Mouse (Mus musculus) hindbrain, embryonic 13.5 days (tissue): ENCODE data around the gene Capn11. TPM values are rescaled to one million over a fixed set of nuclear protein-coding genes. Genes with fewer than 3 reads are reported as not detected.

Source experiments
- ATAC-seq: fragments of 200-750 bp; cut with Nextera tagmentation; 2 replicates; pipeline ENCODE4 v1.8.0; 2017; ENCODE audit warnings: moderate TSS enrichment; ENCODE audit not compliant: low FRiP score
- H3K27ac ChIP-seq: fragments of 300-500 bp; sonication (generic); 2 replicates; pipeline ENCODE4 v1.5.1; 2015; ENCODE audit warnings: inconsistent platforms, mild to moderate bottlenecking, moderate library complexity
- H3K27me3 ChIP-seq: fragments of 300-500 bp; sonication (generic); 2 replicates; pipeline ENCODE4 v1.6.1; 2015; ENCODE audit warnings: mild to moderate bottlenecking, inconsistent platforms
- H3K36me3 ChIP-seq: fragments of 300-500 bp; sonication (generic); 2 replicates; pipeline ENCODE4 v1.6.1; 2015; ENCODE audit warnings: mild to moderate bottlenecking, inconsistent platforms
- H3K4me1 ChIP-seq: fragments of 300-500 bp; sonication (generic); replicated peaks from 2 replicates; pipeline ENCODE4 v1.6.1; 2015; ENCODE audit warnings: inconsistent platforms
- H3K4me2 ChIP-seq: fragments of 300-500 bp; sonication (generic); 2 replicates; pipeline ENCODE4 v1.6.1; 2015; ENCODE audit warnings: inconsistent platforms, mild to moderate bottlenecking, moderate library complexity
- H3K4me3 ChIP-seq: fragments of 300-500 bp; sonication (generic); 2 replicates; pipeline ENCODE4 v1.5.1; 2015; ENCODE audit warnings: mild to moderate bottlenecking, inconsistent platforms
- H3K9ac ChIP-seq: fragments of 300-500 bp; sonication (generic); 2 replicates; pipeline ENCODE4 v1.6.1; 2015; ENCODE audit warnings: mild to moderate bottlenecking, inconsistent platforms
- H3K9me3 ChIP-seq: fragments of 300-500 bp; sonication (generic); 2 replicates; pipeline ENCODE4 v1.6.1; 2016; ENCODE audit warnings: inconsistent platforms
- WGBS: fragments of 180-500 bp; shearing (Covaris S2); methylation state at CpG from one replicate; pipeline ENCODE4 v1.1.7; 2015; 5-methylcytosine and 5-hydroxymethylcytosine counted together
- polyA plus RNA-seq: library from polyadenylated mRNA; unstranded; fragments of >200 nt; fragmentation: Nextera tagmentation; extraction: Ambion mirVana; gene quantifications from 2 replicates; pipeline ENCODE4 v1.2.1, GENCODE M21; 2015

The Capn11 gene
- polyA plus RNA-seq, 1 experiment from 2014 or later = 0.95 TPM

GRCm38 (mm10) chr17:45672598-45672997, 13.5 kb upstream of the Capn11 start:
- no peak overlapping the region for H3K4me2 ChIP-seq
- WGBS = 91% methylated on average over 2 of the region's 2 CpGs
- ATAC-seq = no peak
- H3K36me3 ChIP-seq = peaks cover 96% of the 10 kb centered on the region
- H3K9me3 ChIP-seq = no peaks in the 10 kb centered on the region
- H3K27ac ChIP-seq = no peak overlapping the region
- H3K4me3 ChIP-seq = no peak overlapping the region
- H3K4me1 ChIP-seq = no peaks in the 10 kb centered on the region
- no peak overlapping the region for H3K9ac ChIP-seq
- H3K27me3 ChIP-seq = no peaks in the 10 kb centered on the region

GRCm38 (mm10) chr17:45671821-45672220, 12.7 kb upstream of the Capn11 start:
- no peak overlapping the region for H3K9ac ChIP-seq
- no peak for ATAC-seq
- no peaks in the 10 kb centered on the region for H3K9me3 ChIP-seq
- H3K36me3 ChIP-seq = peaks cover 96% of the 10 kb centered on the region
- WGBS = 91% methylated on average over 1 of the region's 1 CpGs
- no peak overlapping the region for H3K4me2 ChIP-seq
- no peaks in the 10 kb centered on the region for H3K4me1 ChIP-seq
- no peak overlapping the region for H3K4me3 ChIP-seq
- no peaks in the 10 kb centered on the region for H3K27me3 ChIP-seq
- no peak overlapping the region for H3K27ac ChIP-seq

GRCm38 (mm10) chr17:45667986-45668385, 8.9 kb upstream of the Capn11 start:
- Histone ChIP-seq H3K4me3 (no peak overlapping the region), H3K9ac (no peak overlapping the region), H3K36me3 (peaks cover 98% of the 10 kb centered on the region), H3K4me2 (no peak overlapping the region), H3K27me3 (no peaks in the 10 kb centered on the region), H3K27ac (no peak overlapping the region), H3K9me3 (no peaks in the 10 kb centered on the region), H3K4me1 (0 out of 2 replicates have a peak, but pooled peaks cover 4% of the 10 kb centered on the region)
- 92% methylated on average over 10 of the region's 10 CpGs for WGBS
- no peak for ATAC-seq

GRCm38 (mm10) chr17:45667481-45667880, 8.4 kb upstream of the Capn11 start:
- H3K27me3 ChIP-seq = no peaks in the 10 kb centered on the region
- H3K4me3 ChIP-seq = no peak overlapping the region
- H3K9me3 ChIP-seq = no peaks in the 10 kb centered on the region
- no peak overlapping the region for H3K4me2 ChIP-seq
- no peak for ATAC-seq
- no peak overlapping the region for H3K9ac ChIP-seq
- H3K27ac ChIP-seq = no peak overlapping the region
- 91% methylated on average over 10 of the region's 10 CpGs for WGBS
- peaks cover 98% of the 10 kb centered on the region for H3K36me3 ChIP-seq
- 0 out of 2 replicates have a peak, but pooled peaks cover 4% of the 10 kb centered on the region for H3K4me1 ChIP-seq

- H3K36me3 ChIP-seq = peaks cover 98% of the 10 kb centered on the region
- H3K4me2 ChIP-seq = no peak overlapping the region
- H3K9me3 ChIP-seq = no peaks in the 10 kb centered on the region
- H3K27me3 ChIP-seq = no peaks in the 10 kb centered on the region
- H3K4me3 ChIP-seq = no peak overlapping the region
- no peak for ATAC-seq
- no peak overlapping the region for H3K9ac ChIP-seq
- no peak overlapping the region for H3K27ac ChIP-seq
- 78% methylated on average over 11 of the region's 11 CpGs for WGBS
- 0 out of 2 replicates have a peak, but pooled peaks cover 4% of the 10 kb centered on the region for H3K4me1 ChIP-seq
Observed at GRCm38 (mm10) chr17:45666091-45666490, 7.0 kb upstream of the Capn11 start.

- Histone ChIP-seq H3K36me3 (peaks cover 93% of the 10 kb centered on the region), H3K27me3 (no peaks in the 10 kb centered on the region), H3K4me3 (no peak overlapping the region), H3K4me1 (0 out of 2 replicates have a peak, but pooled peaks cover 4% of the 10 kb centered on the region), H3K4me2 (no peak overlapping the region), H3K9me3 (no peaks in the 10 kb centered on the region), H3K9ac (no peak overlapping the region), H3K27ac (no peak overlapping the region)
- 89% methylated on average over 13 of the region's 13 CpGs for WGBS
- ATAC-seq = no peak
Observed at GRCm38 (mm10) chr17:45664608-45665007, 5.5 kb upstream of the Capn11 start.

GRCm38 (mm10) chr17:45663106-45663919, 4.2 kb upstream of the Capn11 start:
- Histone ChIP-seq H3K9ac (no peak overlapping the region), H3K4me3 (no peak overlapping the region), H3K4me2 (0 out of 2 replicates have a peak overlapping the region, but pooled peaks have one; percentile 1), H3K4me1 (0 out of 2 replicates have a peak, but pooled peaks cover 4% of the 10 kb centered on the region), H3K9me3 (no peaks in the 10 kb centered on the region), H3K36me3 (peaks cover 80% of the 10 kb centered on the region), H3K27me3 (no peaks in the 10 kb centered on the region), H3K27ac (no peak overlapping the region)
- WGBS = 23% methylated on average over 27 of the region's 27 CpGs
- peak; percentile 64 for ATAC-seq

GRCm38 (mm10) chr17:45655820-45656219, 3.3 kb downstream of the Capn11 start:
- no peak overlapping the region for H3K4me2 ChIP-seq
- H3K4me1 ChIP-seq = no peaks in the 10 kb centered on the region
- 28% methylated on average over 6 of the region's 6 CpGs for WGBS
- H3K4me3 ChIP-seq = no peak overlapping the region
- H3K36me3 ChIP-seq = peaks cover 7% of the 10 kb centered on the region
- no peak overlapping the region for H3K27ac ChIP-seq
- no peak for ATAC-seq
- no peak overlapping the region for H3K9ac ChIP-seq
- no peaks in the 10 kb centered on the region for H3K27me3 ChIP-seq
- H3K9me3 ChIP-seq = no peaks in the 10 kb centered on the region

GRCm38 (mm10) chr17:45653233-45653632, 5.9 kb downstream of the Capn11 start:
- H3K27me3 ChIP-seq = no peaks in the 10 kb centered on the region
- H3K9me3 ChIP-seq = no peaks in the 10 kb centered on the region
- no peak overlapping the region for H3K4me2 ChIP-seq
- H3K36me3 ChIP-seq = no peaks in the 10 kb centered on the region
- no peak for ATAC-seq
- H3K27ac ChIP-seq = no peak overlapping the region
- WGBS = 81% methylated on average over 7 of the region's 7 CpGs
- H3K4me1 ChIP-seq = no peaks in the 10 kb centered on the region
- no peak overlapping the region for H3K4me3 ChIP-seq
- H3K9ac ChIP-seq = no peak overlapping the region

GRCm38 (mm10) chr17:45644185-45644584, 14.9 kb downstream of the Capn11 start:
- no peaks in the 10 kb centered on the region for H3K9me3 ChIP-seq
- H3K4me2 ChIP-seq = no peak overlapping the region
- H3K9ac ChIP-seq = no peak overlapping the region
- no peak overlapping the region for H3K27ac ChIP-seq
- no peaks in the 10 kb centered on the region for H3K36me3 ChIP-seq
- ATAC-seq = no peak
- no peak overlapping the region for H3K4me3 ChIP-seq
- 0 out of 2 replicates have a peak, but pooled peaks cover 4% of the 10 kb centered on the region for H3K4me1 ChIP-seq
- 96% methylated on average over 4 of the region's 4 CpGs for WGBS
- no peaks in the 10 kb centered on the region for H3K27me3 ChIP-seq

GRCm38 (mm10) chr17:45642701-45643100, 16.4 kb downstream of the Capn11 start:
- ATAC-seq = no peak
- no peaks in the 10 kb centered on the region for H3K27me3 ChIP-seq
- 14% methylated on average over 12 of the region's 12 CpGs for WGBS

GRCm38 (mm10) chr17:45641981-45642380, 17.1 kb downstream of the Capn11 start:
- Histone ChIP-seq H3K36me3 (no peaks in the 10 kb centered on the region), H3K4me3 (no peak overlapping the region), H3K4me2 (no peak overlapping the region), H3K9me3 (no peaks in the 10 kb centered on the region), H3K4me1 (0 out of 2 replicates have a peak, but pooled peaks cover 4% of the 10 kb centered on the region), H3K27me3 (no peaks in the 10 kb centered on the region), H3K9ac (no peak overlapping the region), H3K27ac (no peak overlapping the region)
- ATAC-seq = no peak
- 92% methylated on average over 8 of the region's 8 CpGs for WGBS

More at GRCm38 (mm10) chr17:45642701-45643100, 16.4 kb downstream of the Capn11 start:
- Histone ChIP-seq H3K4me3 (no peak overlapping the region), H3K4me1 (0 out of 2 replicates have a peak, but pooled peaks cover 4% of the 10 kb centered on the region), H3K4me2 (no peak overlapping the region), H3K9me3 (no peaks in the 10 kb centered on the region), H3K9ac (no peak overlapping the region), H3K36me3 (no peaks in the 10 kb centered on the region), H3K27ac (no peak overlapping the region)
